Mouse (Mus musculus): Measurements from ENCODE around the gene 6030452D12Rik.

GRCm38 (mm10) chr8:106511531-106512041 lies 11.3 kb downstream of the 6030452D12Rik start:
- no peak for TF ChIP-seq CTCF (IDR thresholded peaks at IDR 0.05; ENCODE audit: control insufficient read depth, insufficient read depth, low read length)
- TF ChIP-seq POLR2A (IDR thresholded peaks at IDR 0.05; ENCODE audit: borderline replicate concordance, control insufficient read depth, low read depth, low read length), result no peak
